Mouse (Mus musculus): Measurements from ENCODE around the gene Sfxn1. TPM values are rescaled to one million over a fixed set of nuclear protein-coding genes. Genes with fewer than 3 reads are reported as not detected.

Sfxn1 gene
- polyA plus RNA-seq, 1 experiment from 2014 or later: 34.5 TPM

DNA sequence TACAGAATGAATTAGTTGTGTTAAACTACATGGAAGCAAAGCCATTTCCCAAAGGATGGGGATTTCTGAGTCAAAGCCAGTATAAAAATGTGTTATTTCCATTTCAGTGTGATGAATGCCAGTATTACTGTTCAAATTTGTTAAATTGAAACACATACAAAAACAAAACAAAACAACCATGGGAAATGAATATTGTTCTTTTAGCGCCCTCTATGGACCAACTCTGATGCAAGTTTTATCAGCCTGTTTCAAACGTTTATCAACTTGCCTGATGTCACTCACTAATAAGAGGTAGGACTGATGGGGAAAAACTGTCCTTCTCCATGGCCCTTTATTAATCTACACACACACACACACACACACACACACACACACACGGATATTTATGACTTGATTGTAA, 8.4 kb upstream of the Sfxn1 start:
- DNase-seq (ENCODE audit: low spot score) (no peak), ATAC-seq (ENCODE audit: low FRiP score, low TSS enrichment) (no peak)
- 3% methylated on average over 3 of the region's 3 CpGs for WGBS
- Histone ChIP-seq H3K36me3 (ENCODE audit: control insufficient read depth, insufficient read depth, low read length) (no peaks in the 10 kb centered on the region), H3K27me3 (ENCODE audit: control insufficient read depth, insufficient read depth, low read length) (no peaks in the 10 kb centered on the region), H3K4me1 (replicated peaks; ENCODE audit: control insufficient read depth, insufficient read depth) (no peaks in the 10 kb centered on the region), H3K9ac (ENCODE audit: low read length) (no peak overlapping the region), H3K4me3 (ENCODE audit: low read depth, low read length) (no peak overlapping the region), H3K9me3 (ENCODE audit: control insufficient read depth, low read length) (no peaks in the 10 kb centered on the region), H3K27ac (replicated peaks) (no peak overlapping the region), H3K4me2 (replicated peaks; ENCODE audit: low read depth) (no peak overlapping the region)
- TF ChIP-seq EP300 (optimal IDR thresholded peaks at IDR 0.05) (no peak), CTCF (IDR thresholded peaks at IDR 0.05; ENCODE audit: low read depth) (peak; percentile 73)

GRCm38 (mm10) chr13:54066081-54066746, 5.5 kb upstream of the Sfxn1 start:
- TF ChIP-seq CTCF (IDR thresholded peaks at IDR 0.05; ENCODE audit: low read depth): no peak
- no peak for TF ChIP-seq EP300 (optimal IDR thresholded peaks at IDR 0.05)
- H3K27ac ChIP-seq (replicated peaks): no peak overlapping the region
- H3K4me3 ChIP-seq (ENCODE audit: low read depth, low read length): no peak overlapping the region
- H3K36me3 ChIP-seq (ENCODE audit: control insufficient read depth, insufficient read depth, low read length): no peaks in the 10 kb centered on the region
- no peaks in the 10 kb centered on the region for H3K4me1 ChIP-seq (replicated peaks; ENCODE audit: control insufficient read depth, insufficient read depth)
- no peaks in the 10 kb centered on the region for H3K9me3 ChIP-seq (ENCODE audit: control insufficient read depth, low read length)
- ATAC-seq (ENCODE audit: low FRiP score, low TSS enrichment): no peak
- no peak overlapping the region for H3K9ac ChIP-seq (ENCODE audit: low read length)
- no peaks in the 10 kb centered on the region for H3K27me3 ChIP-seq (ENCODE audit: control insufficient read depth, insufficient read depth, low read length)
- 71% methylated on average over 3 of the region's 3 CpGs for WGBS
- H3K4me2 ChIP-seq (replicated peaks; ENCODE audit: low read depth): no peak overlapping the region
- DNase-seq (ENCODE audit: low spot score): no peak

- H3K4me3 ChIP-seq (ENCODE audit: low read depth, low read length): no peak overlapping the region
- no peaks in the 10 kb centered on the region for H3K9me3 ChIP-seq (ENCODE audit: control insufficient read depth, low read length)
- no peak overlapping the region for H3K4me2 ChIP-seq (replicated peaks; ENCODE audit: low read depth)
- no peak overlapping the region for H3K9ac ChIP-seq (ENCODE audit: low read length)
- H3K27me3 ChIP-seq (ENCODE audit: control insufficient read depth, insufficient read depth, low read length): no peaks in the 10 kb centered on the region
- no peak overlapping the region for H3K27ac ChIP-seq (replicated peaks)
- H3K4me1 ChIP-seq (replicated peaks; ENCODE audit: control insufficient read depth, insufficient read depth): no peaks in the 10 kb centered on the region
- no peaks in the 10 kb centered on the region for H3K36me3 ChIP-seq (ENCODE audit: control insufficient read depth, insufficient read depth, low read length)
- TF ChIP-seq EP300 (optimal IDR thresholded peaks at IDR 0.05) (no peak), CTCF (IDR thresholded peaks at IDR 0.05; ENCODE audit: low read depth) (no peak)
- DNase-seq (ENCODE audit: low spot score): no peak
- no peak for ATAC-seq (ENCODE audit: low FRiP score, low TSS enrichment)
- 44% methylated on average over 6 of the region's 6 CpGs for WGBS
Observed at GRCm38 (mm10) chr13:54067617-54068166, 4.0 kb upstream of the Sfxn1 start.

DNA sequence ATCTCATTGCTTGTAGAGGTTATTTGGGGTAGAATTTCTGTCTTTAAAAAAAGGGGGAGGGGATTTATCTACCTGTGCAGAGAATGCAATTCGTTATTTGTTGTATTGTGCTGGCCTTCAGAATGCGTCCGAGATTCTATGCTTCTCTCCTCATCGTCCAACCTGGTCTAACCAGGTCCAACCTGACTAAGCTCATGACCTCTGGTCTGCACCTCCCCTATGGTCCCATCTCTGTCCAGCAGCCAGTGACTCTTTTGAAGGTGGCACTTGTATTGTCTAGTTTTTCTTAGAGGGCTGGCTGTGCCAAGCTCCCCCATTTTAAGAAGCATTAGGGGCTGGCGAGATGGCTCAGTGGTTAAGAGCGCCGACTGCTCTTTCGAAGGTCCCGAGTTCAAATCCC, 658 bp upstream of the Sfxn1 start:
- Histone ChIP-seq H3K27ac (replicated peaks) (no peak overlapping the region), H3K4me2 (replicated peaks; ENCODE audit: low read depth) (no peak overlapping the region), H3K27me3 (ENCODE audit: control insufficient read depth, insufficient read depth, low read length) (no peaks in the 10 kb centered on the region), H3K9me3 (ENCODE audit: control insufficient read depth, low read length) (no peaks in the 10 kb centered on the region), H3K4me1 (replicated peaks; ENCODE audit: control insufficient read depth, insufficient read depth) (no peaks in the 10 kb centered on the region), H3K4me3 (ENCODE audit: low read depth, low read length) (no peak overlapping the region), H3K9ac (ENCODE audit: low read length) (no peak overlapping the region), H3K36me3 (ENCODE audit: control insufficient read depth, insufficient read depth, low read length) (no peaks in the 10 kb centered on the region)
- ATAC-seq (ENCODE audit: low FRiP score, low TSS enrichment): no peak
- WGBS: 94% methylated on average over 9 of the region's 9 CpGs
- no peak for TF ChIP-seq CTCF (IDR thresholded peaks at IDR 0.05; ENCODE audit: low read depth)
- TF ChIP-seq EP300 (optimal IDR thresholded peaks at IDR 0.05): no peak
- DNase-seq (ENCODE audit: low spot score): no peak

DNA sequence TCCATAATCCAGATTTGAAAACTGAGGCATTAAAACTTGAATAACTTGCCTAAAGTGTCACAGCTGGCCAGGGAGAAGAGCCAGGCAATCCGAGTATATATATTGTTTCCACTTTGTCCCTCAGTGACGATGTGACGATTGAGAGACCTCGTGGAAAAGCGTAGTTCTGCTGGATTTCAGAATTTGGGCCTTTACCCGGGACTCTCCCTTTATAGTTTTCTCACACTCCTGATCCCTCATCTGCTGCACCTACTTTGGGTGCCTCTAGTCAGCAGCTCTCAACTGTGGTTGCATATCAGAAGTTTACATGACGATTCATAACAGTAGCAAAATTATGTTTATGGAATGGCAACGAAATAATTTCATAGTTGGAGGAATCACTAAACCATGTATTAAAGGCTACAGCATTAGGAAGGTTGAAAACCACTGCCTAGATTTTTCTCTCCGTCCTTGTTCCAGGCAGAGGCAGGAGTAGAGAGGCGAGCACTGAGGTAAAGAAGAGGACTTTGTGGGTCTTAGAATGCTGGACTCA, 923 bp downstream of the Sfxn1 start:
- no peaks in the 10 kb centered on the region for H3K9me3 ChIP-seq (ENCODE audit: control insufficient read depth, low read length)
- no peaks in the 10 kb centered on the region for H3K27me3 ChIP-seq (ENCODE audit: control insufficient read depth, insufficient read depth, low read length)
- no peaks in the 10 kb centered on the region for H3K36me3 ChIP-seq (ENCODE audit: control insufficient read depth, insufficient read depth, low read length)
- H3K9ac ChIP-seq (ENCODE audit: low read length): peak overlapping the region; percentile 84
- H3K4me2 ChIP-seq (replicated peaks; ENCODE audit: low read depth): peak overlapping the region; percentile 73
- peak overlapping the region; percentile 79 for H3K4me3 ChIP-seq (ENCODE audit: low read depth, low read length)
- no peak for TF ChIP-seq CTCF (IDR thresholded peaks at IDR 0.05; ENCODE audit: low read depth)
- no peak for TF ChIP-seq EP300 (optimal IDR thresholded peaks at IDR 0.05)
- DNase-seq (ENCODE audit: low spot score): no peak
- WGBS: 18% methylated on average over 10 of the region's 10 CpGs
- H3K27ac ChIP-seq (replicated peaks): peak overlapping the region; percentile 86
- H3K4me1 ChIP-seq (replicated peaks; ENCODE audit: control insufficient read depth, insufficient read depth): no peaks in the 10 kb centered on the region
- no peak for ATAC-seq (ENCODE audit: low FRiP score, low TSS enrichment)

DNA sequence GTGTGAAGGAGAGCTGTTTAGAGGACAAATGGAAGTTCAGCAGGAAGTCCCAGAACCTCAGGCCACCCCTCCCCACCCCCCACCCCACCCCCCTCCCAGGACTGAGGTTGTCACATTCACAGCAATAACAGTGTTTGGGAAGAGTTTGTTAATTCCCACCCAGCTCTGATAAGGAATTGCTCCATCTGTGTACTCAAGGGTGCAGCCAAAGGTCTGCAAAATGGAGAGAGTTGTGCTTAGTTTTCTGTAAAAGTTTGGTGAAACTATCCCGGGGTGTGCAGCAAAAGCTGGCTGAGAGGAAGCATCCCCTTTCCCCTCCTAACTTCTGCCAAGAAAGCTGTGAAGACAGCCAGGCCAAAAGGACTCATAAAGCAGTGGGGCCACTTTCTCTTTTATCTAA, 1.4 kb downstream of the Sfxn1 start:
- Histone ChIP-seq H3K27ac (replicated peaks) (peak overlapping the region; percentile 86), H3K4me3 (ENCODE audit: low read depth, low read length) (no peak overlapping the region), H3K36me3 (ENCODE audit: control insufficient read depth, insufficient read depth, low read length) (no peaks in the 10 kb centered on the region), H3K4me2 (replicated peaks; ENCODE audit: low read depth) (peak overlapping the region; percentile 73), H3K9me3 (ENCODE audit: control insufficient read depth, low read length) (no peaks in the 10 kb centered on the region), H3K4me1 (replicated peaks; ENCODE audit: control insufficient read depth, insufficient read depth) (no peaks in the 10 kb centered on the region), H3K9ac (ENCODE audit: low read length) (0 out of 2 replicates have a peak overlapping the region, but pooled peaks have one; percentile 84), H3K27me3 (ENCODE audit: control insufficient read depth, insufficient read depth, low read length) (no peaks in the 10 kb centered on the region)
- ATAC-seq (ENCODE audit: low FRiP score, low TSS enrichment): 0 out of 2 replicates have a peak, but pooled peaks have one; percentile 9
- peak; percentile 47 for DNase-seq (ENCODE audit: low spot score)
- WGBS: 0% methylated on average over 1 of the region's 1 CpGs
- no peak for TF ChIP-seq EP300 (optimal IDR thresholded peaks at IDR 0.05)
- TF ChIP-seq CTCF (IDR thresholded peaks at IDR 0.05; ENCODE audit: low read depth): no peak

Data from stomach, postnatal 0 days (tissue).